Mouse (Mus musculus) liver, postnatal 0 days (tissue): Measurements from ENCODE around the gene Hoxd10. TPM values are rescaled to one million over a fixed set of nuclear protein-coding genes. Genes with fewer than 3 reads are reported as not detected.

Source experiments
- ATAC-seq: fragments of 200-750 bp; cut with Nextera tagmentation; 2 replicates; pipeline ENCODE4 v1.8.0; 2017; ENCODE audit warnings: mild to moderate bottlenecking, moderate library complexity
- DNase-seq: peaks from one replicate; pipeline ENCODE4 v3.0.0-alpha.2; 2016
- H3K27ac ChIP-seq: fragments of 300-500 bp; sonication (generic); 2 replicates; pipeline ENCODE4 v1.5.1; 2014; ENCODE audit warnings: antibody characterized with exemption, moderate library complexity, mild to moderate bottlenecking, low read depth
- H3K27me3 ChIP-seq: fragments of 300-500 bp; sonication (generic); 2 replicates; pipeline ENCODE4 v1.6.1; 2014; ENCODE audit warnings: low read length, control low read depth, mixed read lengths; ENCODE audit not compliant: insufficient read depth
- H3K36me3 ChIP-seq: fragments of 300-500 bp; sonication (generic); replicated peaks from 2 replicates; pipeline ENCODE4 v1.6.1; 2014; ENCODE audit warnings: mild to moderate bottlenecking, control low read depth, low read length, moderate library complexity, mixed read lengths; ENCODE audit not compliant: insufficient read depth
- H3K4me1 ChIP-seq: fragments of 300-500 bp; sonication (generic); 2 replicates; pipeline ENCODE4 v1.6.1; 2014; ENCODE audit warnings: antibody characterized with exemption, mild to moderate bottlenecking, control low read depth; ENCODE audit not compliant: insufficient read depth
- H3K4me2 ChIP-seq: fragments of 300-500 bp; sonication (generic); 2 replicates; pipeline ENCODE4 v1.6.1; 2014; ENCODE audit warnings: low read depth, mild to moderate bottlenecking, low read length, moderate library complexity, mixed read lengths
- H3K4me3 ChIP-seq: fragments of 300-500 bp; sonication (generic); 2 replicates; pipeline ENCODE4 v1.5.1; 2014; ENCODE audit warnings: low read depth, low read length
- H3K9ac ChIP-seq: fragments of 300-500 bp; sonication (generic); replicated peaks from 2 replicates; pipeline ENCODE4 v1.6.1; 2014; ENCODE audit warnings: mild to moderate bottlenecking, moderate library complexity
- H3K9me3 ChIP-seq: fragments of 300-500 bp; sonication (generic); 2 replicates; pipeline ENCODE4 v1.6.1; 2016; ENCODE audit warnings: mild to moderate bottlenecking, control low read depth, low read length, mixed read lengths
- CTCF ChIP-seq: sonication (generic); IDR thresholded peaks from 2 replicates; pipeline ENCODE4 v1.5.1; 2016; ENCODE audit warnings: antibody characterized with exemption, low read depth
- EP300 ChIP-seq: IDR thresholded peaks from 2 replicates; pipeline ENCODE4 v1.6.1; 2016; ENCODE audit warnings: antibody characterized with exemption, low read depth, mild to moderate bottlenecking
- WGBS: fragments of 180-500 bp; shearing (Covaris S2); extraction: QIAGEN DNeasy Blood & Tissue Kit; methylation state at CpG from one replicate; pipeline ENCODE4 v1.1.7; 2014; ENCODE audit not compliant: insufficient replicate concordance; 5-methylcytosine and 5-hydroxymethylcytosine counted together
- polyA plus RNA-seq: library from polyadenylated mRNA; unstranded; fragments of >200 nt; fragmentation: Nextera tagmentation; extraction: Ambion mirVana; gene quantifications from 2 replicates; pipeline ENCODE4 v1.2.1, GENCODE M21; 2015

The Hoxd10 gene
- polyA plus RNA-seq, 1 experiment from 2014 or later: not detected

DNA sequence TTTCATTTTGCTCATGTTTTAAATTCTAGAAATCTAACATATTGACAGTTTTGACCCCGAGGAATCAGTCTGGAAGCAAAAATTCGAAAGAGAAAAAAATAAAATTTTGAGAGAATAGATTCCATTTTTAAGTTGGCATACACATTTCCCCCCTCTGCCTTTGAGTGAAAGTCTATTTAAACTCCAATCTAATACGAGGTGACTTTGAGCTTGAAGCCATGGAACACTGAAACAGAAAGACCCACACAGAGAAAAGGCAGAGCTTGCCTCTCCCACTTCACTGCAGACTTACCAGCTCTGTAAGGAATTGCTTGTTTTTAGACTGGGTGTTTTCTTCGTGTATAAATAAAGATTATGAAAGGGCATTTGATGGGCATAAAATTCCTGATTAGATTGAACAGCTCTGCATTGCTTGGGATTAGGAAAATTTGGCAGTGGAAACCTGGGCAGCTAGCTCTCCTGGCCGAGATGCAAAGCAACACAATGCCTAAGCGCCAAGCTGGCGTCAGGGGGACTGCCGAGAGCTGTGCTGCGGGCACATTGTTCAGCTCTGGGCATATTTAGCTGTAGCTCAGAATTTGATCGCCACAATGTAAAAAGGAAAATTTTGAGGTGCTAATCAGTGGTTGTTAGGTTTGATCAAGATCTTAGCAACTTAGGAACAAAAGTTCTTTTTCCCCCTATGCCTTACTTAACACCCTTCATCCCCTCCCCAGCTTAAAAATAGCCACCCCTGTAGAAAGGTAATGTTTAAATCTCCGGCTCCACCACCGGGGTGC lies 2.7 kb upstream of the Hoxd10 start:
- Histone ChIP-seq H3K36me3 (no peaks in the 10 kb centered on the region), H3K4me2 (no peak overlapping the region), H3K4me3 (no peak overlapping the region), H3K27ac (no peak overlapping the region), H3K9ac (no peak overlapping the region), H3K9me3 (no peaks in the 10 kb centered on the region), H3K27me3 (peaks cover 97% of the 10 kb centered on the region), H3K4me1 (no peaks in the 10 kb centered on the region)
- no peak for ATAC-seq
- WGBS: 3% methylated on average over 12 of the region's 12 CpGs
- DNase-seq: no peak
- TF ChIP-seq EP300 (no peak), CTCF (no peak)

DNA sequence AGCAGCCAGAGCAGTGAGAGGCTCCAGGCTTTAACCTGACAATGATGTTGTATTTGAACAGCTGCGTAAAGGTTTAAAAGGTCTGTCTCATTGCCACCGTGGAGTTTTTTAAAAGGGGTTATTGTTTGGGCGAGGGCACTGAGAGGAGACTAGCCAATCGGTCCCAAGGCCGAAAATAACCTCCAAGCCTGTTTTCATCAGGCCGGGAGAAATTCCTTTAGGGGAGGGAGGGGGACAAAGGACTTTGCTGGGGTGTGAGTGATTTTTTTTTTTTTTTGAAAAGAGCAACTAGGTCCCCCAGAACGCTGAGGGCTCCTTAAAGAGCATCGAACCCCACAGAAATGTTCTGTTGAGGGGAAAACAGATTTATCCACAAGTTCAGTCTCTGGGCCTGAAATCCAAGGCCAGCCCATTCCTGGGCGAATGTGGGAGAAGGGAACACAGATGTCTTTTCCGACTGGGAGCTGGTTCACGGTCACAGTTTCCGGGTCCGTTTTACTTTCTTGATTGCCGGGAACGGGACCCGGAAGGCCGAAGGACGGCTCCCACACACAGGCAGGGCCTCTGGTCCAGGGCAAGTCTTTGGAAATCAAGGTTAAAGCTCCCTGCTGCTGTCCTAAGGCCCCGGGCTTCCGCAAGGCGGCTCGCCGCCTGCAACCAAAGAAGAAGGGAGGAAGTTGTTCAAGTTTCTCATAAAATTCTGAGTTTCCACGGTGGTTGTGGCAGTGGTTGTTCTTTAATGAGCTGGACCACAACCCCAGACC lies 2.0 kb upstream of the Hoxd10 start:
- H3K9ac ChIP-seq: no peak overlapping the region
- H3K27ac ChIP-seq: no peak overlapping the region
- DNase-seq (no peak), ATAC-seq (no peak)
- no peaks in the 10 kb centered on the region for H3K36me3 ChIP-seq
- no peak overlapping the region for H3K4me2 ChIP-seq
- no peaks in the 10 kb centered on the region for H3K9me3 ChIP-seq
- H3K27me3 ChIP-seq: peaks cover 97% of the 10 kb centered on the region
- H3K4me3 ChIP-seq: no peak overlapping the region
- no peaks in the 10 kb centered on the region for H3K4me1 ChIP-seq
- under 1% methylated on average over 24 of the region's 24 CpGs for WGBS
- TF ChIP-seq EP300 (no peak), CTCF (no peak)

DNA sequence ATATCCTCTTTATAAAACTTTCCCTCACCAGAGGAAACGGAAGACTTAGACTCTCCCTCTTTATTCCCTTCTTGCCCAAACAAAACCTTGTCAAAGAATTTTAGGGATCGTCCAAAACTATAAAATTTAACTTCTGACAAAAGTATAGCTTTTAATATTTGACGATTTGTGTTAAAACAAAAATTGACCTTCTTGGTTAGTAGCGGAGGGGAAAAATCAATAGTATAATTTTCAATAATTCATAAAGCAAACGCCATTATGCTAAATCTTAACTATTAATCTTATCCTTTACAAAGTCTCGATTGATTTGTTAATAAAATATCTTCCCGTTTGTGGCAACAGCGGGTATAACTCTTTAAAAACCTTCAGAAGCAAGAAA lies 1.4 kb upstream of the Hoxd10 start:
- Histone ChIP-seq H3K4me3 (no peak overlapping the region), H3K27me3 (peaks cover 97% of the 10 kb centered on the region), H3K4me2 (no peak overlapping the region), H3K36me3 (no peaks in the 10 kb centered on the region), H3K9ac (no peak overlapping the region), H3K4me1 (no peaks in the 10 kb centered on the region), H3K27ac (no peak overlapping the region), H3K9me3 (no peaks in the 10 kb centered on the region)
- TF ChIP-seq CTCF (no peak), EP300 (no peak)
- ATAC-seq (no peak), DNase-seq (no peak)
- WGBS: 7% methylated on average over 8 of the region's 8 CpGs

DNA sequence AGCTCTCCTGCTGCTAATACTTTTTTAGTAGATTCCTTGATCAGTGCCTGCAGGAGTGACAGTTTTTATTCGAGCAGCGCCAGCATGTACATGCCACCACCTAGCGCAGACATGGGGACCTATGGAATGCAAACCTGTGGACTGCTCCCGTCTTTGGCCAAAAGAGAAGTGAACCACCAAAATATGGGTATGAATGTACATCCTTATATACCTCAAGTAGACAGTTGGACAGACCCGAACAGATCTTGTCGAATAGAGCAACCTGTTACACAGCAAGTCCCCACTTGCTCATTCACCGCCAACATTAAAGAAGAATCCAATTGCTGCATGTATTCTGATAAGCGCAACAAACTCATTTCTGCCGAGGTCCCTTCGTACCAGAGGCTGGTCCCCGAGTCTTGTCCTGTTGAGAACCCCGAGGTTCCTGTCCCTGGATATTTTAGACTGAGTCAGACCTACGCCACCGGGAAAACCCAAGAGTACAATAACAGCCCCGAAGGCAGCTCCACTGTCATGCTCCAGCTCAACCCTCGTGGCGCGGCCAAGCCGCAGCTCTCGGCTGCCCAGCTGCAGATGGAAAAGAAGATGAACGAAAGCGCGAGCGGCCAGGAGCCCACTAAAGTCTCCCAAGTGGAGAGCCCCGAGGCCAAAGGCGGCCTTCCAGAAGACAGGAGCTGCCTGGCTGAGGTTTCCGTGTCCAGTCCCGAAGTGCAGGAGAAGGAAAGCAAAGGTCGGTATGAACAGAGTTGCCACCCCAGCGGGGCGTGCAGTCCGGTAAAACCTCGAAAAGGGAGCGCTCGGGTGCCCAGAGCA lies 477 bp downstream of the Hoxd10 start:
- Histone ChIP-seq H3K27ac (no peak overlapping the region), H3K4me3 (no peak overlapping the region), H3K9ac (no peak overlapping the region), H3K27me3 (peaks cover 100% of the 10 kb centered on the region), H3K36me3 (no peaks in the 10 kb centered on the region), H3K9me3 (no peaks in the 10 kb centered on the region), H3K4me2 (no peak overlapping the region), H3K4me1 (no peaks in the 10 kb centered on the region)
- 4% methylated on average over 35 of the region's 35 CpGs for WGBS
- no peak for DNase-seq
- TF ChIP-seq EP300 (no peak), CTCF (no peak)
- no peak for ATAC-seq

DNA sequence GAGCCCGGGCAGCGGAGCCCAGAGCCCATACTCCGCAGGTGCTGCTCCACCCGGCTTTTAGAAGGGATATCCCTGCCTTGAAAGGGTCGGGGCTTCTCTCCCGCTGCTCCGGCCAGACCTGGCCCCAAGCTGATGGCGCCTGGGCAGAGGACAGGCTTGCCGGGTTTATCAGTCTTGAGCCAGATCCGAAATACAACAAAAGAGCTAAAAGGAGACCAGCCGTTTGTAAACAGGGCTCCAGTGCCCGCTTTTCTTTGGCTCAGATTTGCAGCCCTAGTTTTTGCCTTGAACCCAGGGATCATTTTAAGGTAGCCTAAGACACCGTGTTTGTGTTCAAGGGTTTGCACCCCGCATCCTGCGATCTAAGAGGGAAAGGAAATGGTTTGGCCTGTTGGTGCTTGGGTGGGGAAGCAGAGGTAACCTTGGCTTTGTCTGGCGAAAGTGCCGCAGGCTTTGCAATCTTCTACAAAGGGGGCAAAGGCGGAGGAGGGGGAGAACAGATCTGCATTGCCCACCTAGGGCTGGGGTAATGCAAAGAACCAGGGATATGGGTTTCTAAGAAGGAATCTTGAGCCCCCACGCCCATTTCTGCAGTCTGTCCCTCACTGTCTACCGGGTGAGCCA lies 1.2 kb downstream of the Hoxd10 start:
- TF ChIP-seq EP300 (no peak), CTCF (no peak)
- Histone ChIP-seq H3K4me2 (no peak overlapping the region), H3K9ac (no peak overlapping the region), H3K27me3 (peaks cover 100% of the 10 kb centered on the region), H3K9me3 (no peaks in the 10 kb centered on the region), H3K36me3 (no peaks in the 10 kb centered on the region), H3K27ac (no peak overlapping the region), H3K4me1 (peaks cover 4% of the 10 kb centered on the region), H3K4me3 (no peak overlapping the region)
- ATAC-seq (no peak), DNase-seq (no peak)
- 5% methylated on average over 20 of the region's 20 CpGs for WGBS
